Mouse (Mus musculus) hindlimb bud, embryonic 11.5 days (tissue): ENCODE measurements around the gene Akap1.

ENCODE experiments used
- DNase-seq: peaks from one replicate; pipeline ENCODE4 v3.0.0-alpha.2; 2012; ENCODE audit warnings: low read depth, low spot score; ENCODE audit errors: extremely low spot score

The Akap1 gene

GRCm38 (mm10) chr11:88803231-88804010, 61.0 kb downstream of the Akap1 start:
- DNase-seq: no peak

DNA sequence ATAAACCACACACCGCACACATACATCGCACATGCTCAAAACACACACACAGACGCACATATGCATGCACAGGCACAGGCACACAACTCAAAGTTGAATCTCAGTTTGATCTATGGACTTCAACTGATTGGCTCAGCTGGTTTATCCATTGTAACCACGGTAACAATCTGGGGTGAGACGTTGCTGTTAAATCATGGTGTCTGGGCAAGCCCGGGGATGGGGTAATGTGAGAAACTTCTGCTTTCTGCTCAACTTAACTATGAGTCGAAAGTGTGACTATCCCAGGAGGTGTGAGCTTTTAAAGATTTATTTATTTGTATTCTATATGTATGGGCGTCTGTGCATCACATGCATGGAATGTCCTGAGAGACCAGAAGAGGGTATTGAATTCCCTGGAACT, 68.2 kb downstream of the Akap1 start:
- no peak for DNase-seq

DNA sequence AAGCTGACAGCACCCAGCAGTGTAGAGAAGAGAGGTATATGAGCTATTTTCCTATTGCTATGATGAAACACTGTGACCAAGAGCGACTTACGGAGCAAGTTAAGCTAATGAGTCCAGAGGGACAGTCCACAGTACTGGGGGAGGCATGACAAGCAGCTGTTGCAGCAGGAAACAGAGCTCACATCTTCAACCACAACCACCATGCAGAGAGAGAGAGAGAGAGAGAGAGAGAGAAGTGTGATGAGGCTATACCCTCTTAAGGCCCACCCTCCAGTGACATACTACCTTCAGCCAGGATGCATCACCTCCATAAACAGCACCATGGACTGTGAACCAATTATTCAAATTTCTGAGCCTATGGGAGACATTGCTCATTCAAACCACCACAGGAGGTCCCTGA, 74.5 kb downstream of the Akap1 start:
- no peak for DNase-seq

- DNase-seq: no peak
Observed at GRCm38 (mm10) chr11:88786816-88787215, 77.6 kb downstream of the Akap1 start.

- no peak for DNase-seq
Observed at GRCm38 (mm10) chr11:88783525-88783924, 80.9 kb downstream of the Akap1 start.

- no peak for DNase-seq
Observed at GRCm38 (mm10) chr11:88782531-88782930, 81.9 kb downstream of the Akap1 start.
